Mouse (Mus musculus) liver, adult (tissue): Measurements from ENCODE around the gene Rdh7.
A peak's percentile ranks its signal among the peaks of the same experiment; 100 is the strongest.

ENCODE experiments used
- GATA4 ChIP-seq: IDR thresholded peaks from 2 replicates; pipeline ENCODE4 v1.6.1; 2014; ENCODE audit warnings: mild to moderate bottlenecking, low read length; ENCODE audit not compliant: insufficient replicate concordance

The Rdh7 gene

DNA sequence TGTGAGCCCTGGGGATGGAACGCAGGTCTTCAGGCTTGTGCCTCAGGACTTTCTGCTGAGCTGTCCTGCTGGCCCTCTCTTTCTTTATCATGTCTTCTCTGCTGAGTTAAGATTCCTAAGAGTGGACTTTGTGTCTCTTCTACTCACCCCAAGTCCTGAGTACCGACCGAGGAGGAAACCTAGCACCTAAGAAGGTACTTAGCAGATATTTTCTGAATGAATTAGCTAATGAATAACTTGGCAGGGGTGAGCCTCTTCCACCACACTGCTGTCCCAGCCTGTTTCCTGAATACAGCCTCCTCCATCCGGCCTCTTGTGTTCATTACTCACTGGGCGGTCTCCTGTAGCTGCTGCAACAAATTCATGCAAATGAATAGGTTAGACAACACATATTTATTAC, 11.2 kb upstream of the Rdh7 start:
- TF ChIP-seq GATA4 = no peak

DNA sequence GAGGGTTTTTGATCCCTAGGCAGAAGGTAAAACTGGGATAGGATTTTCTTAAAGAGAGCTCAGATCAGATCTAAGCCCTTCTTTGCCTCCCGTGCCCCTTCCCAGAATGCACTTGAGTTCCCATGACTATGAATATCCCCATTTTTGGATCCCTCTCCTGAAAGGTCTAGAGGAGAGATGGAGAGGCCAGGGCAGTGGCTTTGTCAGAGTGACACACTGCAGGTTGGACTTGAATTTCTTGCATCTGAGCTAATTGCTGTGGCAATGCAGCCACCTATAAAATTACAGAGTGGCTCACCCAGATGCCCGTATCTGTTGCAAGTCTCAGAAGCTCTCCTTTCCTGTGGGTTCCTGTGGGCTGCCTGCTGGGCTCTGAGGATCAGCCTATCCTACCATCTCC, 9.6 kb upstream of the Rdh7 start, which contains the start of gene Sdr9c7:
Gene Sdr9c7, plus strand, starts transcription at position 301 of the 400 bp plus-strand sequence.
- no peak for TF ChIP-seq GATA4

DNA sequence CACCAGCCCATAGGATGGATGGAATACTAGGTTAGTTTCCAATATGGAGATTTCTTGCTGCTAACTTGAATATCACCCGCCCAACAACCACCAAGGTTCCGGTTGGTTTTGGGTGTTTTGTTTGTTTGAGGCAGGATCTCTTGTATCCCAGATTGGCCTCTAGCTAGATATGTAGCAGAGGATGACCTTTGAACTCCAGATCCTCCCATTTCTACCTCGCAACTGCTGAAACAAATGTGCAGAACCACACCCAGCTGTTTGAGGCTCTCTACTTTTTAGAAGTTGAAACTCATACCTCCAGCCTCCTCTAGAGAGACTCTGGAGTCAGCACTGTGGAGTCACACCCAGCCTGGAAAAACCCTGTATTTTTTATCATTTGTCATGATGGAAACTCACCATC, 8.9 kb upstream of the Rdh7 start:
- no peak for TF ChIP-seq GATA4

DNA sequence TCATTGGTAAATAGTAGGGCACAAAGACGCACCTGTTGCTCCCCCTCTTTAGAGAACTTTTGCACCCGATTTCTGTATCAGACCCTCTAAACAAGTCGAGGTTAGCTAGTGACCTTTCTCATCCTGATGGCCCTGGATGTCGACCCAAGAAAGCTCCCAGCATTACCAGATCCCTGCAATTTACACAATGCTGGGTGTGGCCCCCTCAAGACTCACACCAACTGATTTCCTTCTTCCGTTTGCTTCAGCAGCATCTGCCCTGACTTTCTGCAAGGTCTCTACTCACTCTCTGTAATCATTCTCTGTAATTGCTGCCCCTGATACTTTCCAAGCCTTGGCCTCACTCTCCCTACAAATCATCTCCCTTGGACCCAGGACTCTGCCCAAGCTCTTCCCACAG, 8.1 kb upstream of the Rdh7 start:
- no peak for TF ChIP-seq GATA4

DNA sequence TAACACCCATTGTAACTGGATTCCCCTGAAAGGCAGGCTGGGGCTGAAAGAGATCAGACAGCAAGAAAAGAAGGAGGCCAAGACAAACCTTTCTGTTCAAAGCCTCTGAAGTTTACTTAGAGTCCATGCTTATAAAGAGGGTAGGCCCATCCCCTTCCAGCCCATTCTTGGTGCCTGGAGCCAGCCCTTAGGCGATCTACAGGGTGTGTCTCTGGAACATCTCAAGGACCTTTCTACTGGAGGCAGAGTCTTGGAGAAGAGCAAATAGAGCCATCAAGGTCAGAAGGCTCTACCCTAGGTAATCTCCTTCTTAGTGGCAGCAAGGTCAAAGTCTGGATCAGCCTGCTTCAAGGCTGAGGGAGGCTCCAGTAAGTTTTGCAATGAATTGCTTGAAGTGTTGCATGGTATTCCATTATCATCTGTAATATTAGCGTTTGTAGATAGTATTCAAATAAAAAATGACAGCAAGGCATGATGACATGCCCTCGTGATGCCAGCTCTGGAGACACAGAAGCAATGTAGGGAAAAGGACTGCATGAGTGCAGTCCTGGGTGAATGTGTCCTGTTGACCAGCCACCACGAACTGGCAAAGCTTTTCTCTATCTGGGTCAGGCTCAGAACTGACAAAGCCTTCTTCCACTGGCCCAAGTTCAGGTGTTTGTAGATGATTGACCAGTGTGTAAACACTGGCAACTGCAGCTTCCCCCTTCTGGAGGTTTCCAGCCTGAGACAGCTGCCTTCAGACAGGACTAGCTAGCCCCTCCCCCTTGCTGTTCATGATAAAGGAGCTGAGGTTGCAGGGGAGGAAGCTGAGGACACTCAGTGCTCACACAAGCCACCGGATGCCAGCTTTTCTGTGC, 4.8 kb upstream of the Rdh7 start:
- peak; percentile 67; the same call in 1 of the 2 replicates for TF ChIP-seq GATA4

DNA sequence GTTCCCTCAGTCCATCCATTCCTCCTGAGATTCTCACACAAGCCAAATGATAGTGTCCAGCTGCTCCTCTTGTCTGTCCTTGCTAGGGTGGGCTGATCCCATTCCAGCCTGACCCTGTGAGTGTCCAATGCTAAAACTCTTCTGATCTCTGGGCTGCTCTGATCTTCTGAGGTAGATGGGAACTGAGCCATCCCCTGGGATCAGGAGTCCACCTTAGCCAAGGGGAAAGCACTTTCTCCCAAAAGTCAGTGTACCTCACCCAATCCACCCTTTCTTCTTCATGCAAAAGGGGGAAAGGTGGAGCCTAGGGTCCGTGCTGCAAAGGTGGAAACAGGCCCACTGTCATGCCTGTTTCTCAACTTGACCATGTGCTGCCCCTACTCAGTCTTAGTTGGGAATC, 2.9 kb upstream of the Rdh7 start:
- no peak for TF ChIP-seq GATA4

DNA sequence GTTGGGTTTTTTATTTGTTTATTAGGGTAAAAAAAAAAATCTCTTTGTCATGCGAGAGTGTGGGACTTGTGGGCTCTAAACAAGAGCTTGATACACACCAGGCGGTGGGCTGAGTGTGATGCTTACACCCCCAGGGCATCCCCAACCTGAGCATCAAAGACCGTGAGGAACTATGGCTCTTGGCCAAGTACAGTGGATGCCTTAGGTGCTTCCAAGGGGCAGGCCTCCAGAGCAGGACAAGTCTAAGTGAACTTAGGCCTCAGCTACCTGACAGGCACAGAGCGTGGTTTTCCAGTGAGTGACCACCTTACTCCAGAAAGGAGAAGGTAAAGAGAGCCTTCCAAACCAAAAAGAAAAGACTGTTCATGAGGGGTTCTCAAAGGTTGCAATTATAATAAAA, 1.6 kb downstream of the Rdh7 start:
- no peak for TF ChIP-seq GATA4

DNA sequence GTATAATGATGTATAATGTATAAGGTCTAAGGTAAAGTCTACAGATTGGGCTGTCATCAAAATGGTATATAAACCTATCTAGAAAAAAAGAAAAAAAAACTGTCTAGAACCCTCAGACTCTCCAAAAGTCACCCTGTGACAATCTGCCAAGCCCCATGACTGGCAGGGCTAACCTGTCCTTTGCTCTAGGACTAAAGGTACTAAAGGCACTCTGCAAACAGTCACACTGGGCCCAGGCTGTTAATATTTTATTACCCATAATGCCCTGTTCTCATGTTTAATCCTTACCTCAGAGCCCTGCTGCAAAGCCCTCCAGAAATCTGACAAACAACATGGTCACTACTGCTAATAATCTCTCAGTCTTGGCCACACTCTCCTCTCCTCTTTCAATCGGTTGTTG, 2.1 kb downstream of the Rdh7 start:
- TF ChIP-seq GATA4 = no peak

DNA sequence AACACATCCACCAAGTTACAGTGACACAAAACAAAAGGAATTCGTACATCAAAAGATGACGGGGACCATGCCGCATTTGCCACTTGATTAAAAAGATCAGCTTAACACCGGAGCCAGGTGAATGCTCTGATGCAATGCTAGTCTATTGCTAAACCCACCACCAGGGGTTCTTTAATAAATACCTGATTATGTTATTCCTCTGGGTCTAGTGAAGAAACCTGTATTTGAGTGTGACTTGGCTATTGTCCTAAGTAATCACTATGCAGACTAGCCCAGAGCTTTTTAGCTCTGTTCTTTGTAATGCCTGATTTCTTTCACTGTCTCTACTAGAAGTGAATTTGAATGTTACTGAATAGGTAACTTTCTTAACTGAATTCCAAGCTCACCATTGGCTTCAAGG, 7.6 kb downstream of the Rdh7 start:
- no peak for TF ChIP-seq GATA4

DNA sequence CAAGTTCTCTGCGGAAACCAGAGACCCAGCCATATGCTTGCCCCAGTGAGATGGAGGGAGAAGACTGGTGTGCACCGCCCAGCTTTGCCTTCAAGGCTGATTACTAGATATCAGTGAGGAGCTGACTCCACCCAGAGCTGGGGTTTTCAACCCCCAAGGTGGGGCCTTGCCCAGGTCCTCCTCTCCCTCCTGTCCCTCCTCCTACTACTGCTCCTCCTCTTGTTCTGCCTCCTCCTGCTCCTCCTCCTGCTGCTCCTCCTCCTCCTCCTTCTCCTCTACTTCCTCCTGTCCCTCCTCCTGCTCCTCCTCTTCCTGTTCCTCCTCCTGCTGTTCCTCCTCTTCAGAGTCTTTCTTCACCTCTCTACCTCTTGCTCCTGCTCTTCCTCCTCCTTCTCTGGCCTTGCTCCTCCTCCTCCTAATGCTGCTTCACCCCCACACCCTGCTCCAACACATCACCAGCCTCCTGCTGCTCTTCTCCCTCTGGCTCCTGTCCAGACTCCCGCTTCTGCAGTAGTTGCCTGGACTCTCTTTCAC, 9.4 kb downstream of the Rdh7 start:
- TF ChIP-seq GATA4 = peak; percentile 66

DNA sequence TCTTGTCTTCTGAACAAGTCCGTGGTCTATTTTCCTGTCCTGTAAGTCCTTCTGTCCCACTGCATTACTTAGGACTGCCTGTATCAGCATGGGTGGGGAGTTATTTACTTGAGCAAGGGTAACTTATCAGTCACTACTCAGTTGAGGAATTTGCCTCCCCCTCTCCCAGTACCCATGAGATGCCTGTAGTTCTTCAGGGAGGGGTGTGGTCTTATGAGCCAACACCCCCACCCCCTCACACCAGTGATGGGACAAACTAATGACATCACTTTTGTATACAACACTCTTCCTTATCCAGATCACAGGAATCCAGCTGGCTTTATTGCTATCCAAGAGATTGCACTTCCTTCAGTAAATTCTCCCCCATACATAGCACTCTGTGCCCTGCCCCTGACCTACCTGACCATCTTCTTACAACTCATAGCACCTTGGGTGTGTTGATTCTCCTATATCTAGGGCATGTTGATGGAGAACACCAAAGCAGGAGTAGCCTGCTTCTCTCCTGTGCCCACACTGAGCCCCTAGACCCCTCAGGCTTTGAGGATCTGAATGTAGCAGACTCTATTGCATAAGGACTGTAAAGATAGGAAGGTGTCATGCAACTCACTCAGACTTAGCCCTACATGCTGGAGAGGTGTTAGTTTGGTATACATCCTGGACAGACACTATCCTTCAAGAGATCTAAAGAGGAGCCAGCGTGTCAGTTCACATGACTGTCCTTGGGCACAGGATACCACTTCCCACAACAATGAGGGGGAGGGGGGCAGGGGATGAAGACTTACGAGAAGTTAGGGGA, 10.2 kb downstream of the Rdh7 start:
- no peak for TF ChIP-seq GATA4

DNA sequence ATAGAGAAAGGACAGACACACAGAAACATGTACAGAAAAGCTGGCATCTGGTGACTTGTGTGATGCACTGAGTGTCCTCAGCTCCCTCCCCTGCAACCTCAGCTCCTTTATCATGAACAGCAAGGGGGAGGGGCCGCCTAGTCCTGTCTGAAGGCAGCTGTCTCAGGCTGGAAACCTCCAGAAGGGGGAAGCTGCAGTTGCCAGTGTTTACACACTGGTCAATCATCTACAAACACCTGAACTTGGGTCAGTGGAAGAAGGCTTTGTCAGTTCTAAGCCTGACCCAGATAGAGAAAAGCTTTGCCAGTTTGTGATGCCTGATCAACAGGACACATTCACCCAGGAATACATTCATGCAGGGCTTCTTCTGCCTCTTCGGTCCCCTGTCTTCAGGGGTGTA, 10.9 kb downstream of the Rdh7 start:
- TF ChIP-seq GATA4 = 0 out of 2 replicates have a peak, but pooled peaks have one; percentile 6

DNA sequence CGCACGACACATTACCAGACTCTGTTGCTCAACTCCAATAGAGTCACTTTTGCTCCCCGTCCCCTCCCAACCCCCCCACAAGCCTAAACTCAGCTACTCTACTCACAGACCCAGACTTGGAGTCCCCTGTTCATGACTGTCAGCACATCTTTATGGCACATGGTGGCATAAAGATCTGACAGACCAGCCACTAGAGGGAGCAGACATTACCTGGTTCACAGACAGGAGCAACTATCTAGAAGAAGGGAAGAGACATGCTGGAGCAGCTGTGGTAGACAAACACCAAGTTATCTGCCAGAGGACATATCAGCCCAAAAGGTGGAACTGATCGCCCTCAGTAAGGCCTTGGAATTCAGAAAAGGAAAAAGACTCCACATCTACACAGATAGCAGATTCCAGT, 16.1 kb downstream of the Rdh7 start:
- no peak for TF ChIP-seq GATA4

DNA sequence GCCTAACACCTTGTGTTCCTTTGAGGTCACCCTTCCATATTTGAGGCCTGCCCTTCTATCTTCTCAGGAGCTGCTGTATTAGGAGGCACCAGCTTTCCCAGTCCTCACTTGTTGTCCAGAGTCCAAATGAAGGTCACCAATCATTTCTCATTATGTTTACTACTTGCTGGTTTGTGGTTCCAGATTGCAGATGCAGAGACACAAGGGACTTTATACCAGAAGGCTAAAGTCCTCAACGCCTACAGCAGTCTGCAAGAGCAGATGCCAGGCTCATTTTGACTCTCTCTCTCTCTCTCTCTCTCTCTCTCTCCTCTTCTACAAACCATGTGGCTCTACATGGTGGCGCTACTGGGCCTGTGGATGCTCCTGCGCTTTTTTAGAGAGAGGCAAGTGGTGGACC, 22.4 kb downstream of the Rdh7 start, which contains the start of gene Rdh16f2:
Gene Rdh16f2, plus strand, starts transcription at position 243 of the 400 bp plus-strand sequence.
- no peak for TF ChIP-seq GATA4

DNA sequence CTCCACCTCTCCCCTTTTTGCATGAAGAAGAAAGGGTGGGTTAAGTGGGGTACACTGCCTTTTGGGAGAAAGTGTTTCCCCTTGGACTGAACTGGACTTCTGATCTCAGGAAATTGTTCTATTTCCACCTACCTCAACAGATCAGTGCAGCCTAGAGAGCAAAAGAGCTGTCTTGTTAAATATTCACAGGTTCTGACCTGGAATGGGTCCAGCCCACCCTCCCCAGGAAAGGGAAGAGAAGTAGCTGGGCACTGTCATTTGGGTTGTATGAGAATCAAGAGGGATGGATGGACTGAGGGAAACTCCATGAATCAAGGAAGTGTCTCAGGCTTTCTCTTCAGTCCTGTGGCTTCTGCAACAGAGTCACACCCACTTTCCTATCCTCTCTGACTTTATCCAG, 23.7 kb downstream of the Rdh7 start:
- TF ChIP-seq GATA4 = no peak

DNA sequence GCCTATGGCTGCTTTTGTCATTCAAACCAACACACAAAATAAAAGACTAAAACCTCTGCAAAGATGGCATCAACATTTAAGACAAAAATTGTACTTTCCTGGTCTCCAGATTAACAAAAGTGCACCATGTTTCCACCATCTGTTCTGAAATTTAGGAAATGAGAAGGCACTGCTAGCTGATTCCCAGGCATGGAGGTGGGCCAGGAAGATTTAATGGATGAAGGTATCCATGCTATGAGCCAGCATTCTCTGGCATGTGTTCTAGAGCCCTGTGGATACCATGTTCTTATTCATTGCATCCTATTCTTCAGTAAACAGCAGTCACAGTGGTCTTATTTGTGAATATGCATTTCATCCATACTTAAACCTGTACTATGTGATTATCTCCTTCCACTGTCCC, 32.2 kb downstream of the Rdh7 start:
- no peak for TF ChIP-seq GATA4
